Mouse (Mus musculus): ENCODE measurements around the gene Tent4b.

The Tent4b gene

GRCm38 (mm10) chr8:88228286-88228685 lies 29.3 kb downstream of the Tent4b start:
- no peak for DNase-seq (ENCODE audit: low spot score in 2 of 2)

- DNase-seq (ENCODE audit: low spot score in 2 of 2): no peak
These were observed 29.8 kb downstream of the Tent4b start for GRCm38 (mm10) chr8:88228800-88229199.

- DNase-seq (ENCODE audit: low spot score in 2 of 2): no peak
These were observed 37.7 kb downstream of the Tent4b start for GRCm38 (mm10) chr8:88236666-88237065.

DNA sequence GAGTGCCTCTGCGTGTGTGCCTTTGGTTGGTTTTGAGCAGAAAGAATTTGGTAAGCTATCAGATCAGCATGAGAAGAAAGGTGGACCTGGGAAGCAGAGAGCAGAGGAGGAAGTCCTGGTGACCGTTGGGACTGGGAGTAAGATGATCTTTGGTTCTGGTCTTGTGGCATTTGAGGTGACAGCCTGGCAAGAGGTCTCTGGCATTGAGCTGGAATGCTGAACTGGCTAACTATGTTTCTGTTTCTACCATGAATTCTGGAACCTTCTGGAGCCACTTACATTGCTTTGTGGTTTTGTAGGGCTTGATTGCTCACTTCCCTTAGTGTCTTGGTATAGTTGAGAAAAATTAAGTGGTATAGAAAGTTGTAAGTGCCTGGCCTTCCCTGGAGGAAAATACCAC lies 38.6 kb downstream of the Tent4b start:
- no peak for DNase-seq (ENCODE audit: low spot score in 2 of 2)

- no peak for DNase-seq (ENCODE audit: low spot score in 2 of 2)
These were observed 40.3 kb downstream of the Tent4b start for GRCm38 (mm10) chr8:88239277-88239676.

- DNase-seq (ENCODE audit: low spot score in 2 of 2): no peak
These were observed 42.9 kb downstream of the Tent4b start for GRCm38 (mm10) chr8:88241871-88242270.

- DNase-seq (ENCODE audit: low spot score in 2 of 2): peak; percentile 53 to 64
These were observed 45.3 kb downstream of the Tent4b start for GRCm38 (mm10) chr8:88244298-88244697.

GRCm38 (mm10) chr8:88252791-88253190 lies 53.8 kb downstream of the Tent4b start:
- DNase-seq (ENCODE audit: low spot score in 2 of 2): peak in 1 of 2 experiments; percentile 21

DNA sequence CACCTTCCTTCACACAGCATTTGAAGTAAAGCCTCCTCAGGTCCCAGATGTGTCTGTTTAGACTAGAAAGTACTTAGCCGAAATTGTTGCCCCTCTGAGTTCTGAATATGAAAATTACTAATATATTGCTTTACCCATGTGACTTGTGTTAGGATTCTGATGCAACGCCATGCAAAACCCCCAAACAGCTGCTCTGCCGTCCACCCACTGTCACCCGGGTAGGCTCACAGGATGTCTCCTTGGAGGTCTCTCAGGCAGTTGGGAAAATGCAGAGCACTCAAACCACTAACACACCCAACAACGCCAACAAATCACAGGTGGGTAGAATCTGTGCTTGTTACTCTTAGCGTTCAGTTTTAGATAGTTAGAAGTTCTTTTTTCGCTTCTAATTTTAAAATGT lies 55.9 kb downstream of the Tent4b start:
- DNase-seq (ENCODE audit: low spot score in 2 of 2): no peak

GRCm38 (mm10) chr8:88258024-88258423 lies 59.0 kb downstream of the Tent4b start:
- no peak for DNase-seq (ENCODE audit: low spot score in 2 of 2)

DNA sequence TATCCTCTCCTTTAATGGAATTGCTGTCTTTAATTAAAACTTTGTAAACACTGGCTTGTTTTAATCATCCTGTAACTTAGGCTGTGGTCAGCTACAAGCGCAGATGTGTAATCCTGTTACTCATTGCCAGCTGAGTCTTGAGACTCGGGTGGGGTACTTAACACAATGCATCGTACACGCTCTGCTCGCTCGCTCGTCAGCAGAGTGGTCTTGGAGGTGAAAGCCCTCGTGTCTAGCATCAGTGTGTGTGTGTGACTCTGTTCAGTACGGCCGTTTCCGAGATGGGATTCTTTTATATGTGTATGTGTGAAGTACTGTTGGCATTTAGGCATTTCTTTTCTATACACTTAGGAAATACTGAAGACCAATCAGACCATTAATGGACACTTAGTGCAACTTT lies 59.5 kb downstream of the Tent4b start:
- no peak for DNase-seq (ENCODE audit: low spot score in 2 of 2)

GRCm38 (mm10) chr8:88260466-88260980 lies 61.5 kb downstream of the Tent4b start:
- DNase-seq (ENCODE audit: low spot score in 2 of 2): no peak

DNA sequence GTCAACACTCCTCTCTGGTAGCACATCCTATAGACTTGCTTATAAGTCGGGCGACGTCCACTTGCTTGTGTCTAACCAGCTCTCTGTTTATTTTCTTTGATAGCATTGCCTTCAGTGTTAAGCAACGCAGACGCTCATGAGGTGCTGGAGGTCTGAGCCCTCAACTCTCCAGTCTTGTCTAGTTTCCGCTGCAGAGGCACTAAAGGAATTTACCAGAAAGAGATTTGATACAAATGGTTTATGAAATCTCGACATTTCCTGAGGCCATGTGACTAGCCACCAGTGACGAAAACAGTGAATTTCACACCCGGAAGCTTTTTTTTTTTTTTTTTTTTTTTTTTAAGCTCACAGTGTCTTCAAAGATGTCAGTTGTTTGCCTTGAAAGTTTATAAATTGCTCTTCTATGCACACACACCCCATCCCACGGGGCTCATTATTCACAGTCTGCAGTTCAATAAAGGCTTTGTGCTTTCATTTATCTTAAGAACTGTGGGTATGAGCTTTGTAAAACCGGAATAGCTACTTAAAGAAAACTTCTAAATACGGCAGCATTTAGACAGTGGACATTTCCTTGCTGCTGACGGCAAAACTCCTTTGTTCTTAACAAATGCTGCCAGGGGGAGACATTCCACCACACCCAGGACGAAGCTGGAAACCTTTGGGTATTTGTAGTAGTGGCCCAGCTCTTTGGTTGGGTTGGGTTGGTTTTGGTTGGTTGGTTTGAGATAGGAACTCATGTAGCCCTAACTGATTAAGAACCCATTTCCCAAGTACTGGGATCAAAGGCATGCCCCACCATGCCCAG lies 64.0 kb downstream of the Tent4b start:
- no peak for DNase-seq (ENCODE audit: low spot score in 2 of 2)

GRCm38 (mm10) chr8:88265511-88265910 lies 66.5 kb downstream of the Tent4b start:
- no peak for DNase-seq (ENCODE audit: low spot score in 2 of 2)

GRCm38 (mm10) chr8:88266170-88266800 lies 67.3 kb downstream of the Tent4b start:
- DNase-seq (ENCODE audit: low spot score in 2 of 2): peak; percentile 65 to 82

DNA sequence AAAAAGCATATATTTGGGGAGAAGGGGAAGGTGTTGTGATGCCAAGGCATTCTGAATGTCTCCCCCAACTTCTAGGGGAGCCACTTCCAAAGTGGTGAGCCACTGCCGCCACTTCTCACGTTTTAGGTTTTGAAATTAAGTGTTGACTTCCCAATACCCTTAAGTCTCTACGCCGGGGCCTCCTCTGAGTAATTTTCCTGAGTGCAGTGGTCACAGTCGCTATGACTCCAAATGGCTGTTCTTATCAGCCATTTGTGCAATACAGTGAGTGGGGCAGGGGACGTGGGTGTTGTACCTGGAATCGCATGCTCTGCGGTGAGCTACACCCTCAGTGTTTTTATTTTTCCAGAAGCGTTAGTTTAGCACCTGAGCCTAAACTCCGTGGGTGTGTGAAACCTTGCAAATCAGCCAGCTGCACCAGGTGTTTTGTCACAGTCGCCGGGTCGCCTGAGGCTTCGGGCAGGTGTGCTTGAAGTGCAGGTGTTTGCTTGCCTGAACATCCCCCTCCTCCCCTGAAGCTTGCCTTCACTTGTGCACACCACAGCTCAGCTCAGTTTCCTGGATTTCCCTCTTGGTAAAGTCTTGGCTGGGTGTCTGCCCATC lies 67.9 kb downstream of the Tent4b start:
- no peak for DNase-seq (ENCODE audit: low spot score in 2 of 2)

DNA sequence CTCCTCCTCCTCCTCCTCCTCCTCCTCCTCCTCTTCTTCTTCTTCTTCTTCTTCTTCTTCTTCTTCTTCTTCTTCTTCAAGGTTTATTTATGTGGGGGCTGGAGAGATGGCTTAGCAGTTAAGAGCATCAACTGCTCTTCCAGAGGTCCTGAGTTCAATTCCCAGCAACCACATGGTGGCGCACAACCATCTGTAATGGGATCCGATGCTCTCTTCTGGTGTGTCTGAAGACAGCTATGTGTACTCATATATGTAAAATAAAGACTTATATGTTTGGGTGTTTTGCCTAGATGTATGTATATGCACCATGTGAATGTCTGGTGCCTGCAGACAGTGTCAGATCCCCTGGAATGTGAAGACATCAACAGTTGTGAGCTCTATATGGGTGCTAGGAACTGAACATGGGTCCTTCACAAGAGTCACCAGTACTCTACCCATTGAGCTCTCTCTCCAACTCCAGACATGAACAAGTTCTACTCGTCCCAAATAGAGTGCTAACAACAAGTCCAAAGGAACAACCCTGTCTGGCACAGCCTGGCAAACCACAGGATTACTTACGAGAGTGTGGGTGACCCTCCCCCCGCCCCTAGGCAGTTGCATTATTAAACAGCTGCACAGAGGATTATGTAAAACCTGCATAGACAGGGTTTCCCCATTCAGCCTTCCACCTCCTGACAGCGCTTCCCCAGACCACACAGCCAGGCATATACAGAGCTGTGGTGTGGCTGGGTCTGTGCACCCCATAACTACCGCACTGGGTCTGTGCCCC lies 70.3 kb downstream of the Tent4b start:
- no peak for DNase-seq (ENCODE audit: low spot score in 2 of 2)

DNA sequence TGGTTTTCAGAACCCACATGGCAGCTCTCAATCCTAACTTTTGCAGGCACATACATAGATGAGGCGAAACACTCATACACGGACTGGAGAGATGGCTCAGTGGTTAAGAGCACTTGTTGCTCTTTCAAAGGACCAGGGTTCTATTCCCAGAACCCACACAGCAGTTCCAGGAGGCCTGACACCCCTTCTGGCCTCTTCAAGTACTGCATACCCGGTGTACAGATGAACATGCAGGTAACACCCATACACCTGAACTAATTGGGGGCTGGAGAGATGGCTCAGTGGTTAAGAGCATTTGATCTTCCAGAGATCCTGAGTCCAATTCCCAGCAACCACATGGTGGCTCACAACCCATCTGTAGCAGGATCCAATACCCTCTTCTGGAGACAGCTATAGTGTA lies 71.1 kb downstream of the Tent4b start:
- DNase-seq (ENCODE audit: low spot score in 2 of 2): no peak

DNA sequence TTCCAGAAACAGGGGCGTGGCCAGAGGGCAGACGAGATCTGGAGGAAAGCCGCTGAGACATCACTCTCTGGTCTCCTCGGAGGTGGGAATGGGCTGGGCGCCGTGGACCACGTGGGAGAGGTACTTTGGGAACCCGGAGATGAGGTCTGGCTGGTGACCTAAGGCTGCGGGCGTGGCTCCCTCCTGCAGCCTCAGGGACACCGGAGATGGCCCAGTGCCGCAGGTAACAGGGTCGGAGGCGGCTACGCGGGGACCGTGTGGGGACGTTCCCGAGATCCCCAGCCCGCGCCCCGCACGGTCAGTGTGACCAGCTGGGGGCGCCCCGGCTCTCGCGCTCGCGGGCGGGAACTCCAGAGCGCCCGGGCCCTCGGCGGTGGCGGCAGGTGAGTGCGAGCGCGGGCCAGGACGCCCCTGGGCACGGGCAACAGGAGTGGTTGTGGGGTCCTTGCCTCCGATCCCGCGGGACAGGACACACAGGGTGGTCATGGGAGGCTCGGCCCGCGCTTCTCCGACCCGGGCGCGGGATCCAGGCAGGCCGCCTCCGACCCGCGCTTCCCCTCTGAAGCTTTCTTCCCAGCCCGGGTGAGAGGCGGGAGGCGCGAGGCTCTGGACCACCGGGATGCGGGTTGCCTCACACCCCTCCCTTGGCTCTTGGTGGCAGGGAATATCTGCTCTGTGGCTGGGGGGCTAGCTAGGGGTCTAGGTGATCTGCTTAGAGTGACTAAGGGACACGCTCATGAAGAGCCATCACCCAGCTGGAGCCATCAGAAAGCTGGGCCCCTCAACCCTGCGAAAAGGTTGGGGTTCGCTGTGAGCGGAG lies 73.4 kb downstream of the Tent4b start, which contains the start of gene Adcy7:
Gene Adcy7 (plus strand): TSS at position 173 of the 820 bp plus-strand sequence.
- peak; percentile 26 to 57 for DNase-seq (ENCODE audit: low spot score in 2 of 2)

DNA sequence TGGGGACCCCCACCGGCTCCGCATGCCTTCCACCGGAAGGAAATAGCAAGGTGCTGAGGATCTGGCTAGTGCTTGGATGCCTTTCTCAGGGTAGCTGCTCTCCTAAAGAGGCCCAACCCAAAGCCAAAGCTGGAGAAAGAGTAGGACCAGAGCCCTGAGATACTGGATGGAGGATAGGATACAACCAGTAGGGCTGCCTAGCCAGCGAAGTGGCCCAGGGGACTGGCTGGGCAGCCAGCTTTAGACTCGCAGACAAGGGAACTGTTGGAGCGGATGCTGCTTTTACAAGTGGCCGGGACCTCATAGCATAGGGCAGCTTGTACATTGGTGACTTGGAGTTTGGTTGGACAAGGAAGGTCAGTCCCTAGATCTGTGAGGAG lies 74.0 kb downstream of the Tent4b start:
- no peak for DNase-seq (ENCODE audit: low spot score in 2 of 2)

- no peak for DNase-seq (ENCODE audit: low spot score in 2 of 2)
These were observed 75.1 kb downstream of the Tent4b start for GRCm38 (mm10) chr8:88274090-88274489.

All from natural killer cell, adult 2 months (primary cell).